Mouse (Mus musculus) G1E-ER4 (cell line): ENCODE measurements around the gene Trpc4. TPM values are rescaled to one million over a fixed set of nuclear protein-coding genes. Genes with fewer than 3 reads are reported as not detected.

ENCODE experiments used
- GATA1 ChIP-seq: IDR thresholded peaks from one replicate; pipeline ENCODE4 v1.8.0; 2012; ENCODE audit warnings: low read length, inconsistent platforms
- polyA plus RNA-seq: library from polyadenylated mRNA; stranded (reverse); fragments of >175 nt; gene quantifications from 2 replicates; pipeline ENCODE4 v1.2.3, GENCODE M21; 2012

The Trpc4 gene
- not detected in 2 replicates for polyA plus RNA-seq

- TF ChIP-seq GATA1 = no peak
Measured at GRCm38 (mm10) chr3:54155639-54156315, at the start of gene Trpc4. Gene Trpc4, plus strand, starts transcription at chr3:54156035.

- TF ChIP-seq GATA1 = no peak
Measured at GRCm38 (mm10) chr3:54111489-54111888, 44.3 kb upstream of the Trpc4 start.

- no peak for TF ChIP-seq GATA1
Measured at GRCm38 (mm10) chr3:54135376-54135775, 20.5 kb upstream of the Trpc4 start.

GRCm38 (mm10) chr3:54141376-54141775 is 14.5 kb upstream of the Trpc4 start:
- TF ChIP-seq GATA1 = no peak

GRCm38 (mm10) chr3:54154844-54155638 is 794 bp upstream of the Trpc4 start:
- TF ChIP-seq GATA1 = no peak

- TF ChIP-seq GATA1 = no peak
Measured at GRCm38 (mm10) chr3:54156316-54157000, 623 bp downstream of the Trpc4 start.

- no peak for TF ChIP-seq GATA1
Measured at GRCm38 (mm10) chr3:54170701-54171100, 14.9 kb downstream of the Trpc4 start.

- no peak for TF ChIP-seq GATA1
Measured at GRCm38 (mm10) chr3:54177296-54177695, 21.5 kb downstream of the Trpc4 start.

GRCm38 (mm10) chr3:54190932-54191668 is 35.3 kb downstream of the Trpc4 start:
- TF ChIP-seq GATA1 = no peak

- TF ChIP-seq GATA1 = no peak
Measured at GRCm38 (mm10) chr3:54201231-54201630, 45.4 kb downstream of the Trpc4 start.

GRCm38 (mm10) chr3:54204386-54204785 is 48.6 kb downstream of the Trpc4 start:
- no peak for TF ChIP-seq GATA1

GRCm38 (mm10) chr3:54210112-54210511 is 54.3 kb downstream of the Trpc4 start:
- no peak for TF ChIP-seq GATA1

- no peak for TF ChIP-seq GATA1
Measured at GRCm38 (mm10) chr3:54211441-54211840, 55.6 kb downstream of the Trpc4 start.

GRCm38 (mm10) chr3:54222549-54222948 is 66.7 kb downstream of the Trpc4 start:
- TF ChIP-seq GATA1 = no peak

GRCm38 (mm10) chr3:54228463-54228862 is 72.6 kb downstream of the Trpc4 start:
- TF ChIP-seq GATA1 = no peak
